9 mouse cellular contexts compared by ENCODE assay signal in genomic region chr13:111050097-111050496, GRCm38 (mm10).
A peak's percentile ranks its signal among the peaks of the same experiment; 100 is the strongest.
DNase-seq lines count a peak whose midpoint lies in the region; ATAC-seq lines count a peak whose summit lies in the region.
"Had no signal": no experiment of that assay in that cellular context is flagged by ENCODE, and none has a peak within 500 bp of the region (broad histone marks: within the 10 kb centered on the region; RNA-seq: fewer than 3 reads in every experiment).

No protein-coding gene starts in this region.

- DNase-seq in gastrocnemius, postnatal 25 days = peak; percentile 9
- DNase-seq in gastrocnemius, postnatal 36 days = no peak
- no peak for DNase-seq in midbrain, embryonic 11.5 days (ENCODE audit: low spot score, missing footprints)
- DNase-seq in hindbrain, embryonic 14.5 days (ENCODE audit: low spot score) = peak; percentile 36
- DNase-seq in retina, embryonic 14.5 days (ENCODE audit: low spot score) = peak; percentile 26
- DNase-seq in layer of hippocampus, adult 8-10 months (ENCODE audit: low spot score in 2 of 2) = no peak
- no peak for DNase-seq in layer of hippocampus, adult 11-12 months (ENCODE audit: low spot score)

- H3K36me3 ChIP-seq in midbrain, embryonic 11.5 days (ENCODE audit: control insufficient read depth, insufficient read depth, low read length) = no peaks in the 10 kb centered on the region
- no peaks in the 10 kb centered on the region for H3K36me3 ChIP-seq in midbrain, embryonic 15.5 days (replicated peaks)
- H3K36me3 ChIP-seq in hindbrain, embryonic 14.5 days (replicated peaks; ENCODE audit: control insufficient read depth, insufficient read depth) = no peaks in the 10 kb centered on the region

- H3K4me3 ChIP-seq in midbrain, embryonic 11.5 days (ENCODE audit: low read depth, low read length) = no peak overlapping the region
- no peak overlapping the region for H3K4me3 ChIP-seq in midbrain, embryonic 15.5 days
- H3K4me3 ChIP-seq in hindbrain, embryonic 14.5 days (replicated peaks; ENCODE audit: low read length) = no peak overlapping the region

- H3K9me3 ChIP-seq in midbrain, embryonic 11.5 days (ENCODE audit: control insufficient read depth, low read length) = no peaks in the 10 kb centered on the region
- no peaks in the 10 kb centered on the region for H3K9me3 ChIP-seq in midbrain, embryonic 15.5 days
- no peaks in the 10 kb centered on the region for H3K9me3 ChIP-seq in hindbrain, embryonic 14.5 days (ENCODE audit: control insufficient read depth, low read length)

- H3K27me3 ChIP-seq in midbrain, embryonic 11.5 days (ENCODE audit: control insufficient read depth, insufficient read depth, low read length) = no peaks in the 10 kb centered on the region
- no peaks in the 10 kb centered on the region for H3K27me3 ChIP-seq in midbrain, embryonic 15.5 days (replicated peaks)
- no peaks in the 10 kb centered on the region for H3K27me3 ChIP-seq in hindbrain, embryonic 14.5 days (ENCODE audit: control insufficient read depth, insufficient read depth, low read length)

- ATAC-seq in midbrain, embryonic 11.5 days (ENCODE audit: low FRiP score) = peak; percentile 69; the same call in 1 of the 2 replicates
- no peak for ATAC-seq in midbrain, embryonic 15.5 days (replicated peaks)
- ATAC-seq in hindbrain, embryonic 14.5 days (ENCODE audit: low FRiP score) = no peak

- no peak overlapping the region for H3K9ac ChIP-seq in midbrain, embryonic 11.5 days (ENCODE audit: low read length)
- H3K9ac ChIP-seq in midbrain, embryonic 15.5 days = no peak overlapping the region
- H3K9ac ChIP-seq in hindbrain, embryonic 14.5 days = no peak overlapping the region

- peaks cover 4% of the 10 kb centered on the region; the same call in 1 of the 2 replicates for H3K4me1 ChIP-seq in midbrain, embryonic 11.5 days (ENCODE audit: control insufficient read depth, insufficient read depth, low read length)
- H3K4me1 ChIP-seq in midbrain, embryonic 15.5 days = 0 out of 2 replicates have a peak, but pooled peaks cover 3% of the 10 kb centered on the region
- 0 out of 2 replicates have a peak, but pooled peaks cover 3% of the 10 kb centered on the region for H3K4me1 ChIP-seq in hindbrain, embryonic 14.5 days (replicated peaks; ENCODE audit: control insufficient read depth, insufficient read depth, low read length)

- H3K4me2 ChIP-seq in midbrain, embryonic 11.5 days = no peak overlapping the region
- no peak overlapping the region for H3K4me2 ChIP-seq in midbrain, embryonic 15.5 days
- no peak overlapping the region for H3K4me2 ChIP-seq in hindbrain, embryonic 14.5 days (replicated peaks)

- 48% methylated on average over 6 of the region's 6 CpGs for WGBS in midbrain, embryonic 11.5 days
- 30% methylated on average over 6 of the region's 6 CpGs for WGBS in midbrain, embryonic 15.5 days
- WGBS in hindbrain, embryonic 14.5 days = 30% methylated on average over 6 of the region's 6 CpGs

- H3K27ac ChIP-seq in midbrain, embryonic 11.5 days (ENCODE audit: low read depth, low read length) = no peak overlapping the region
- no peak overlapping the region for H3K27ac ChIP-seq in midbrain, embryonic 15.5 days
- no peak overlapping the region for H3K27ac ChIP-seq in hindbrain, embryonic 14.5 days
- H3K27ac ChIP-seq: macrophage had no signal

- intact Hi-C loops in gastrocnemius, postnatal 36 days (cut with DNase I) = no loop called here

Comparison
In these comparisons a context has a peak if more than half of its experiments do, and no peak if none do; other contexts are left out.
1. DNase-seq: peak in gastrocnemius, postnatal 25 days (single experiment), hindbrain, embryonic 14.5 days (single experiment) and retina, embryonic 14.5 days (single experiment); none in gastrocnemius, postnatal 36 days (0 of 2), midbrain, embryonic 11.5 days (single experiment), layer of hippocampus, adult 8-10 months (0 of 2) and layer of hippocampus, adult 11-12 months (single experiment).